Mouse (Mus musculus) hindbrain, postnatal 0 days (tissue): Measurements from ENCODE around the gene Med25. TPM values are rescaled to one million over a fixed set of nuclear protein-coding genes. Genes with fewer than 3 reads are reported as not detected.

Experiments used
- ATAC-seq: fragments of 200-750 bp; cut with Nextera tagmentation; 2 replicates; pipeline ENCODE4 v1.8.0; 2017; ENCODE audit warnings: mild to moderate bottlenecking, moderate TSS enrichment, moderate library complexity
- DNase-seq: peaks from one replicate; pipeline ENCODE4 v3.0.0-alpha.2; 2015; ENCODE audit warnings: low spot score
- H3K27ac ChIP-seq: fragments of 300-500 bp; sonication (generic); 2 replicates; pipeline ENCODE4 v1.5.1; 2014; ENCODE audit warnings: mild to moderate bottlenecking
- H3K27me3 ChIP-seq: fragments of 300-500 bp; sonication (generic); 2 replicates; pipeline ENCODE4 v1.6.1; 2014; ENCODE audit warnings: low read length, mixed read lengths; ENCODE audit not compliant: insufficient read depth
- H3K36me3 ChIP-seq: fragments of 300-500 bp; sonication (generic); 2 replicates; pipeline ENCODE4 v1.6.1; 2014; ENCODE audit warnings: low read length, mixed read lengths; ENCODE audit not compliant: insufficient read depth
- H3K4me1 ChIP-seq: fragments of 300-500 bp; sonication (generic); 2 replicates; pipeline ENCODE4 v1.6.1; 2014; ENCODE audit warnings: antibody characterized with exemption, low read length, mixed read lengths; ENCODE audit not compliant: insufficient read depth
- H3K4me2 ChIP-seq: fragments of 300-500 bp; sonication (generic); 2 replicates; pipeline ENCODE4 v1.6.1; 2014; ENCODE audit warnings: low read depth, mild to moderate bottlenecking, low read length, moderate library complexity, mixed read lengths
- H3K4me3 ChIP-seq: fragments of 300-500 bp; sonication (generic); 2 replicates; pipeline ENCODE4 v1.5.1; 2014; ENCODE audit warnings: low read length
- H3K9ac ChIP-seq: fragments of 300-500 bp; sonication (generic); replicated peaks from 2 replicates; pipeline ENCODE4 v1.6.1; 2014; ENCODE audit warnings: mild to moderate bottlenecking, low read length, moderate library complexity, mixed read lengths
- H3K9me3 ChIP-seq: fragments of 300-500 bp; sonication (generic); 2 replicates; pipeline ENCODE4 v1.6.1; 2016; ENCODE audit warnings: low read length, mixed read lengths
- CTCF ChIP-seq: IDR thresholded peaks from 2 replicates; pipeline ENCODE4 v1.5.1; 2016; ENCODE audit warnings: antibody characterized with exemption, control low read depth, low read depth
- WGBS: fragments of 180-500 bp; shearing (Covaris S2); extraction: QIAGEN DNeasy Blood & Tissue Kit; methylation state at CpG from one replicate; pipeline ENCODE4 v1.1.7; 2014; 5-methylcytosine and 5-hydroxymethylcytosine counted together
- polyA plus RNA-seq: library from polyadenylated mRNA; unstranded; fragments of >200 nt; fragmentation: Nextera tagmentation; extraction: Ambion mirVana; gene quantifications from 2 replicates; pipeline ENCODE4 v1.2.1, GENCODE M21; 2015
- total RNA-seq: library from RNA; depleted of rRNA; stranded (reverse); fragments of >200 nt; gene quantifications from 2 replicates; pipeline ENCODE4 v1.2.3, GENCODE M21; 2014; rRNA removed

Gene Med25
- total RNA-seq (193 and 194 TPM in 2 replicates), polyA plus RNA-seq (121 and 123 TPM in 2 replicates)

DNA sequence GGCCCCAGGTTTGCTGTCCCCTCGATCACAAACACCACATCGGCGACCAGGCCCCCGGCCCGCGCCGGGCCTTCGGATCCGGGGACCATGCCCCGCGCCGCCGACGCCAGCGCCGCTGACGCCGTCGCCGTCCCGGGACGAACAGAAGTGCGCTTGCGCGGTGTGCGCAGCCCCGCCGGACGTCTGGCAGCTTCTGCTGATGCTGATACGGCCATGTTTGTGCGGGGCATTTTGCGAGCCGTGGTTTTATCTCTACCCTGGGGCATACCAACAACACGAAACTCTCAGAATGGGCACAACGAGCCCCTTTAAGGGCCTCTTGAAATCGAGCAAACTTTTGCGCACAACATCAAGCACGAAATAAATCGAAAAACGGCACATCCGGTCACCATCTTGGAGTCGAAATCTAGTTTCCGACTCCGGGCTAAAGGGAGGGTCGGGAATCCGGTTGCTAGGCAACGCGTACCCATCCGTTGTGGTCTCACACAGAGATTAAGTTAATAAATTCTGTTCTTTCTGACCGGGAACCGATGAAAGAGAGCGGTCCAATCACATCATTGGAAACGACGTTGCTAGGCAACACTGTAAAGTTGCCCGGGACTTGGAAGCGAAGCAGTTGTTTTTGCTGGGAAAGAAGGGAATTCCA, at the start of gene Med25:
TSS of gene Med25 (minus strand) at position 437 of the 646 bp plus-strand sequence.
- no peak for TF ChIP-seq CTCF
- Histone ChIP-seq H3K9me3 (no peaks in the 10 kb centered on the region), H3K36me3 (no peaks in the 10 kb centered on the region), H3K4me2 (peak within 1 kb of the TSS; percentile 93), H3K9ac (peak within 1 kb of the TSS; percentile 83), H3K4me3 (peak within 1 kb of the TSS; percentile 73), H3K4me1 (peaks cover 36% of the 10 kb centered on the region), H3K27me3 (no peaks in the 10 kb centered on the region), H3K27ac (peak within 1 kb of the TSS; percentile 96)
- ATAC-seq: peak; percentile 80
- under 1% methylated on average over 56 of the region's 56 CpGs for WGBS
- peak; percentile 98 for DNase-seq

DNA sequence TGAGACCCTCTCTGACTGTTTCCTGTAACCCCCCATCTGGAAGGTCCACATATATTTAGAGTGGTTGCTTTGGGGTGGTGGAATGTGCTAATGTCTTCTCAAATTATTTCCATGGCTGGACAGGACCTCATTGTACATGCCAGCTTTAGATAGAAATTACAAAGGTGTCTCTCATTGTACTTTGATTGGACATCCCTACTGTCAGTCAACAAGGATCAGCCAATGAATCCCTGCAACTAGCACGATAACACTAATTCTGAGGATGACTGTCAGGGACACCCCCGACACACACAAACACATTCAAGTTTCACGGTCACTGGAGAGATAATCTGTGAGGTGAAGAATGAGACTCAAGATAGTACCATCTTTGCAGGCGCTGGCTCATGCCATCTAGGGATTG, 46.2 kb upstream of the Med25 start:
- 92% methylated on average over 4 of the region's 4 CpGs for WGBS
- Histone ChIP-seq H3K9ac (no peak overlapping the region), H3K27me3 (no peaks in the 10 kb centered on the region), H3K4me3 (no peak overlapping the region), H3K36me3 (no peaks in the 10 kb centered on the region), H3K27ac (no peak overlapping the region), H3K4me1 (no peaks in the 10 kb centered on the region), H3K4me2 (no peak overlapping the region), H3K9me3 (peaks cover 4% of the 10 kb centered on the region; the same call in 1 of the 2 replicates)
- TF ChIP-seq CTCF: no peak
- DNase-seq (no peak), ATAC-seq (no peak)

DNA sequence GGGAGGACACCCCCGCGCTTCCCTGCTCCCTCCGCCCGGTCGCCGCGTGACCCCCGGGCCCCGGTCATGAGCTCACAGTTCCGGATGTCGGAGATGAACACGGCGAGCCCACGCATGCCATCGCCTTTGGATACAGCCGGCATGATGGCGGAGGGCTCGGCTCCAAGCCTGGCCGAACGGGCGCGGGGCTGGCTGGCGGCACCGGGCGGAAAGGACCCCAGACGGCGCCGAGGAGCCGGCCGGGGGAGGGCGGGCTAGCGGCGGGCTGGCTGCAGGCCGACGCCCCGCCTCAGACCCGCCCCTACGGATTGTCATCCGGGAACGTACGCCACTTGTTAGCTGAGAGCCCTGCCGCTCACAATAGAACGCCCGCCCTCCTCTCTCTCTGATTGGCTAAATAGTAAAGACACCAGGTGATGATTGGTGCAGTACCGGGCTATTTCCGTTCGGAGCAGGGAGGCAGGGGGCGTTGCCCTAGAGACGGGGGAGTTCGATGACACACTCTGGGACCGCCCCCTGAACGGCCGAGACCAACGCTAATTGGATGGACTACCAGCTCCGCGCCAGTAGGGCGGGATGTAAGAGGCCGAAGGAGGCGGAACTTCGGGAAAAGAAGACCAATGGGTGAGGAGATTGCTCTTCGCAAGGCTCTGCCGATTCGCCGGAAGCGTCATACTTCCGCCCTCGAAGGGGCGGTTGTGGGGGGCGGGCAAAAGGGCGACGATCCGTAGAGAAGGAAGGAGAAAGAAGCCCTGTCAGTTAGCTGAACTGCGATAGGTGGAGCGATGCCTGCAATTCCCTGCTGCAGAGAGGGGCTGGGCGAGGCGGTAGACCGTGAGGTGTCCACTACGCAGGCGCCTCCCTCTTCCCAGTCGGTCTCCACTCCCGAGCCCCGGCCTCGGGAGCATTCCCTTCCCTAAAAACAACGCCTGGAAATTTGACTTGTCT, 37.0 kb upstream of the Med25 start, which contains the start of gene Ap2a1:
TSS of gene Ap2a1 (minus strand) at position 293 of the 948 bp plus-strand sequence.
- ATAC-seq: peak; percentile 99
- peak within 1 kb of the TSS; percentile 92 for H3K4me3 ChIP-seq
- under 1% methylated on average over 83 of the region's 84 CpGs for WGBS
- H3K9ac ChIP-seq: peak within 1 kb of the TSS; percentile 96
- no peaks in the 10 kb centered on the region for H3K36me3 ChIP-seq
- H3K9me3 ChIP-seq: no peaks in the 10 kb centered on the region
- H3K4me1 ChIP-seq: peaks cover 13% of the 10 kb centered on the region
- no peaks in the 10 kb centered on the region for H3K27me3 ChIP-seq
- TF ChIP-seq CTCF: peak; percentile 22
- peak within 1 kb of the TSS; percentile 92 for H3K27ac ChIP-seq
- DNase-seq: peak; percentile 100
- peak within 1 kb of the TSS; percentile 82 for H3K4me2 ChIP-seq

DNA sequence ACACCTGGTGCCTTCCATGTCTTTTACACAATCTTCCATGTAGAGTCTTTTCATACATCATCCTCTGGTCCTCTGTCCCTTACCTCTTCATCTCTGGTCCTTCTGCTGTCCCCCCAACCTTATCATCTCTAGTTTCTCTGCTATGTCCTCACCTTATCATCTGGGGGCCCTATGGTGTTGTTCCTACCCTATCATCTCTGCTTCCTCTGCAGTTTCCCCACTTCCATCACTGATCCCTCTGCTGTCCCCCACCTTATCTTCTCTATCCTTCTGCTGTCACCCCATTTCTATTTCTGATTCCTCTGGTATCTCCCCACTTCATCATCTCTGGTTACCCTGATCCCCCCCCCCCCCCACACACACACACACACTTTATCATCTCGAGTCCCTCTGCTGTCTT, 36.1 kb upstream of the Med25 start:
- Histone ChIP-seq H3K4me2 (peak overlapping the region; percentile 82), H3K9me3 (no peaks in the 10 kb centered on the region), H3K4me1 (peaks cover 13% of the 10 kb centered on the region), H3K27me3 (no peaks in the 10 kb centered on the region), H3K36me3 (no peaks in the 10 kb centered on the region), H3K27ac (peak overlapping the region; percentile 90; the same call in 1 of the 2 replicates), H3K9ac (peak overlapping the region; percentile 96), H3K4me3 (peak overlapping the region; percentile 92)
- 9% methylated on average over 1 of the region's 1 CpGs for WGBS
- DNase-seq (no peak), ATAC-seq (no peak)
- TF ChIP-seq CTCF: no peak

DNA sequence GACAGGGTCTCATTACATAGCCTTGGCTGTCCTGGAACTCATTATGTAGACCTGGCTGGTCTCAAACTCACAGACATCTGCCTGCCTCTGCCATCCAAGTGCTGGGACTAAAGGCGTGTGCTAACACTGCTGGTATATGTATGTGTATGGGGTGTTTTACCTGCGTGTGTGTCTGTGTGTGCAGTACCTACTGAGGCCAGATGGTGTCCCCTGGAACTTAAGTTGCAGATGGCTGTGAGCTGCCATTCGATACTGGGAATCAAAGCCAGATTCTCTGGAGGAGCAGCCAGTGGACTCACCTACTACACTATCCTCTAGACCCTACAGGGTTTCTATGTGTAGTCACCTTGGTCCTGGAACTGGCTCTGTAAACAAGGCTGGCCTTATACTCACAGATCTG, 33.0 kb upstream of the Med25 start:
- WGBS: 73% methylated on average over 3 of the region's 3 CpGs
- DNase-seq: peak; percentile 75

DNA sequence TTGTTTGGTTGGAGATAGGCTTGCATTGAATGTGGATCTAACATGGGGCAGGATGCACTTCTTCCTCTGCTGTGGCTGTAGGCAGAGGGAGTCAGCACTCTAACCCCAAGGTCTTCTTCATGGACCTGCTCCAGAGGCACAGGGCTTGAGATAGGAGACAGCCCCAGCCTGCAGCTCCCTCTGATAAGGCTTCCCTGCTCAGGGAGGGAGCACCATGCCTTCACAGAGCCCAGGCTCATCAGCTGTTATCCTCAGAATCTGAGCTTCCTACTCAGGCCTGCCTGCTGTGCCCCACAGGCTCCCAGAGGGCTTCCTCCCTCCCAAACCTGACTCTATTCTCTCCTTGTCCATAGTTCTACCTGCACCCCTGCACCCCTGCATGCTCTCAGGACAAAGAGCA, 30.0 kb upstream of the Med25 start:
- H3K4me2 ChIP-seq: no peak overlapping the region
- ATAC-seq: no peak
- peaks cover 2% of the 10 kb centered on the region; the same call in 1 of the 2 replicates for H3K4me1 ChIP-seq
- no peak overlapping the region for H3K27ac ChIP-seq
- H3K9me3 ChIP-seq: no peaks in the 10 kb centered on the region
- H3K9ac ChIP-seq: no peak overlapping the region
- H3K27me3 ChIP-seq: no peaks in the 10 kb centered on the region
- no peak for DNase-seq
- H3K4me3 ChIP-seq: no peak overlapping the region
- no peak for TF ChIP-seq CTCF
- peaks cover 13% of the 10 kb centered on the region; the same call in 1 of the 2 replicates for H3K36me3 ChIP-seq

More for the DNA sequence above, 33.0 kb upstream of the Med25 start:
- H3K9me3 ChIP-seq: no peaks in the 10 kb centered on the region
- H3K27ac ChIP-seq: no peak overlapping the region
- peaks cover 13% of the 10 kb centered on the region for H3K4me1 ChIP-seq
- no peaks in the 10 kb centered on the region for H3K27me3 ChIP-seq
- no peak overlapping the region for H3K4me3 ChIP-seq
- no peak for ATAC-seq
- no peak overlapping the region for H3K4me2 ChIP-seq
- TF ChIP-seq CTCF: peak; percentile 80
- H3K9ac ChIP-seq: no peak overlapping the region
- H3K36me3 ChIP-seq: peaks cover 13% of the 10 kb centered on the region; the same call in 1 of the 2 replicates
